Mouse (Mus musculus) liver, postnatal 0 days (tissue): ENCODE results near the gene Usf2. TPM values are rescaled to one million over a fixed set of nuclear protein-coding genes. Genes with fewer than 3 reads are reported as not detected.

Experiments
- ATAC-seq: fragments of 200-750 bp; cut with Nextera tagmentation; 2 replicates; pipeline ENCODE4 v1.8.0; 2017; ENCODE audit warnings: mild to moderate bottlenecking, moderate library complexity
- DNase-seq: peaks from one replicate; pipeline ENCODE4 v3.0.0-alpha.2; 2016
- H3K27ac ChIP-seq: fragments of 300-500 bp; sonication (generic); 2 replicates; pipeline ENCODE4 v1.5.1; 2014; ENCODE audit warnings: antibody characterized with exemption, moderate library complexity, mild to moderate bottlenecking, low read depth
- H3K27me3 ChIP-seq: fragments of 300-500 bp; sonication (generic); 2 replicates; pipeline ENCODE4 v1.6.1; 2014; ENCODE audit warnings: low read length, control low read depth, mixed read lengths; ENCODE audit not compliant: insufficient read depth
- H3K36me3 ChIP-seq: fragments of 300-500 bp; sonication (generic); replicated peaks from 2 replicates; pipeline ENCODE4 v1.6.1; 2014; ENCODE audit warnings: mild to moderate bottlenecking, control low read depth, low read length, moderate library complexity, mixed read lengths; ENCODE audit not compliant: insufficient read depth
- H3K4me1 ChIP-seq: fragments of 300-500 bp; sonication (generic); 2 replicates; pipeline ENCODE4 v1.6.1; 2014; ENCODE audit warnings: antibody characterized with exemption, mild to moderate bottlenecking, control low read depth; ENCODE audit not compliant: insufficient read depth
- H3K4me2 ChIP-seq: fragments of 300-500 bp; sonication (generic); 2 replicates; pipeline ENCODE4 v1.6.1; 2014; ENCODE audit warnings: low read depth, mild to moderate bottlenecking, low read length, moderate library complexity, mixed read lengths
- H3K4me3 ChIP-seq: fragments of 300-500 bp; sonication (generic); 2 replicates; pipeline ENCODE4 v1.5.1; 2014; ENCODE audit warnings: low read depth, low read length
- H3K9ac ChIP-seq: fragments of 300-500 bp; sonication (generic); replicated peaks from 2 replicates; pipeline ENCODE4 v1.6.1; 2014; ENCODE audit warnings: mild to moderate bottlenecking, moderate library complexity
- H3K9me3 ChIP-seq: fragments of 300-500 bp; sonication (generic); 2 replicates; pipeline ENCODE4 v1.6.1; 2016; ENCODE audit warnings: mild to moderate bottlenecking, control low read depth, low read length, mixed read lengths
- CTCF ChIP-seq: sonication (generic); IDR thresholded peaks from 2 replicates; pipeline ENCODE4 v1.5.1; 2016; ENCODE audit warnings: antibody characterized with exemption, low read depth
- EP300 ChIP-seq: IDR thresholded peaks from 2 replicates; pipeline ENCODE4 v1.6.1; 2016; ENCODE audit warnings: antibody characterized with exemption, low read depth, mild to moderate bottlenecking
- WGBS: fragments of 180-500 bp; shearing (Covaris S2); extraction: QIAGEN DNeasy Blood & Tissue Kit; methylation state at CpG from one replicate; pipeline ENCODE4 v1.1.7; 2014; ENCODE audit not compliant: insufficient replicate concordance; 5-methylcytosine and 5-hydroxymethylcytosine counted together
- polyA plus RNA-seq: library from polyadenylated mRNA; unstranded; fragments of >200 nt; fragmentation: Nextera tagmentation; extraction: Ambion mirVana; gene quantifications from 2 replicates; pipeline ENCODE4 v1.2.1, GENCODE M21; 2015

Gene Usf2
- polyA plus RNA-seq, 1 experiment from 2014 or later, result 11.6 TPM

- peaks cover 7% of the 10 kb centered on the region for H3K36me3 ChIP-seq
- H3K27me3 ChIP-seq, result no peaks in the 10 kb centered on the region
- TF ChIP-seq CTCF, result no peak
- TF ChIP-seq EP300, result no peak
- H3K9ac ChIP-seq, result no peak overlapping the region
- WGBS, result 81% methylated on average over 6 of the region's 6 CpGs
- DNase-seq, result no peak
- no peak for ATAC-seq
- no peak overlapping the region for H3K4me2 ChIP-seq
- no peak overlapping the region for H3K4me3 ChIP-seq
- H3K9me3 ChIP-seq, result no peaks in the 10 kb centered on the region
- no peak overlapping the region for H3K27ac ChIP-seq
- peaks cover 16% of the 10 kb centered on the region for H3K4me1 ChIP-seq
These were observed 3.3 kb upstream of the Usf2 start for GRCm38 (mm10) chr7:30959786-30960349.

GRCm38 (mm10) chr7:30958866-30959487 lies 2.4 kb upstream of the Usf2 start:
- ATAC-seq (no peak), DNase-seq (no peak)
- peaks cover 15% of the 10 kb centered on the region for H3K36me3 ChIP-seq
- peaks cover 23% of the 10 kb centered on the region for H3K4me1 ChIP-seq
- 89% methylated on average over 9 of the region's 9 CpGs for WGBS
- no peak overlapping the region for H3K4me2 ChIP-seq
- H3K27me3 ChIP-seq, result no peaks in the 10 kb centered on the region
- no peak overlapping the region for H3K9ac ChIP-seq
- TF ChIP-seq CTCF, result no peak
- TF ChIP-seq EP300, result no peak
- H3K9me3 ChIP-seq, result no peaks in the 10 kb centered on the region
- no peak overlapping the region for H3K4me3 ChIP-seq
- no peak overlapping the region for H3K27ac ChIP-seq

GRCm38 (mm10) chr7:30958109-30958865 lies 1.7 kb upstream of the Usf2 start:
- Histone ChIP-seq H3K4me2 (peak overlapping the region; percentile 91), H3K36me3 (peaks cover 22% of the 10 kb centered on the region), H3K4me1 (peaks cover 29% of the 10 kb centered on the region), H3K27ac (peak overlapping the region; percentile 99), H3K9me3 (no peaks in the 10 kb centered on the region), H3K9ac (peak overlapping the region; percentile 99), H3K4me3 (peak overlapping the region; percentile 99), H3K27me3 (no peaks in the 10 kb centered on the region)
- ATAC-seq (no peak), DNase-seq (no peak)
- 82% methylated on average over 28 of the region's 28 CpGs for whole genome bisulfite sequencing
- no peak for TF ChIP-seq CTCF
- no peak for TF ChIP-seq EP300

GRCm38 (mm10) chr7:30957367-30957783 lies 772 bp upstream of the Usf2 start:
- Histone ChIP-seq H3K4me3 (peak overlapping the region; percentile 99), H3K4me1 (peaks cover 34% of the 10 kb centered on the region), H3K27ac (peak overlapping the region; percentile 99), H3K9me3 (no peaks in the 10 kb centered on the region), H3K4me2 (peak overlapping the region; percentile 91), H3K36me3 (peaks cover 31% of the 10 kb centered on the region), H3K9ac (peak overlapping the region; percentile 99), H3K27me3 (no peaks in the 10 kb centered on the region)
- DNase-seq (peak; percentile 93), ATAC-seq (peak; percentile 69)
- under 1% methylated on average over 43 of the region's 43 CpGs for whole genome bisulfite sequencing
- no peak for TF ChIP-seq EP300
- TF ChIP-seq CTCF, result no peak

GRCm38 (mm10) chr7:30956357-30956751 lies 249 bp downstream of the Usf2 start:
- TF ChIP-seq CTCF, result no peak
- no peak for TF ChIP-seq EP300
- Histone ChIP-seq H3K9ac (peak overlapping the region; percentile 99), H3K4me1 (peaks cover 34% of the 10 kb centered on the region), H3K9me3 (no peaks in the 10 kb centered on the region), H3K4me2 (peak overlapping the region; percentile 91), H3K4me3 (peak overlapping the region; percentile 99), H3K27ac (peak overlapping the region; percentile 99), H3K36me3 (peaks cover 39% of the 10 kb centered on the region), H3K27me3 (no peaks in the 10 kb centered on the region)
- WGBS, result 2% methylated on average over 9 of the region's 49 CpGs
- peak; percentile 26 for ATAC-seq
- DNase-seq, result no peak
